Mouse (Mus musculus) cortical plate, adult 2 months (tissue): ENCODE data around the gene Shc2.

Experiments used
- CTCF ChIP-seq: fragments of 200-500 bp; IDR thresholded peaks from 2 replicates; pipeline ENCODE4 v1.5.1; 2011; ENCODE audit warnings: mild to moderate bottlenecking, control low read depth, low read length; ENCODE audit not compliant: insufficient read depth; ENCODE audit errors: extremely low read depth
- POLR2A ChIP-seq: fragments of 200-500 bp; IDR thresholded peaks from 2 replicates; pipeline ENCODE4 v1.6.1; 2011; ENCODE audit warnings: mild to moderate bottlenecking, low read length, control low read depth; ENCODE audit not compliant: insufficient read depth; ENCODE audit errors: extremely low read depth

DNA sequence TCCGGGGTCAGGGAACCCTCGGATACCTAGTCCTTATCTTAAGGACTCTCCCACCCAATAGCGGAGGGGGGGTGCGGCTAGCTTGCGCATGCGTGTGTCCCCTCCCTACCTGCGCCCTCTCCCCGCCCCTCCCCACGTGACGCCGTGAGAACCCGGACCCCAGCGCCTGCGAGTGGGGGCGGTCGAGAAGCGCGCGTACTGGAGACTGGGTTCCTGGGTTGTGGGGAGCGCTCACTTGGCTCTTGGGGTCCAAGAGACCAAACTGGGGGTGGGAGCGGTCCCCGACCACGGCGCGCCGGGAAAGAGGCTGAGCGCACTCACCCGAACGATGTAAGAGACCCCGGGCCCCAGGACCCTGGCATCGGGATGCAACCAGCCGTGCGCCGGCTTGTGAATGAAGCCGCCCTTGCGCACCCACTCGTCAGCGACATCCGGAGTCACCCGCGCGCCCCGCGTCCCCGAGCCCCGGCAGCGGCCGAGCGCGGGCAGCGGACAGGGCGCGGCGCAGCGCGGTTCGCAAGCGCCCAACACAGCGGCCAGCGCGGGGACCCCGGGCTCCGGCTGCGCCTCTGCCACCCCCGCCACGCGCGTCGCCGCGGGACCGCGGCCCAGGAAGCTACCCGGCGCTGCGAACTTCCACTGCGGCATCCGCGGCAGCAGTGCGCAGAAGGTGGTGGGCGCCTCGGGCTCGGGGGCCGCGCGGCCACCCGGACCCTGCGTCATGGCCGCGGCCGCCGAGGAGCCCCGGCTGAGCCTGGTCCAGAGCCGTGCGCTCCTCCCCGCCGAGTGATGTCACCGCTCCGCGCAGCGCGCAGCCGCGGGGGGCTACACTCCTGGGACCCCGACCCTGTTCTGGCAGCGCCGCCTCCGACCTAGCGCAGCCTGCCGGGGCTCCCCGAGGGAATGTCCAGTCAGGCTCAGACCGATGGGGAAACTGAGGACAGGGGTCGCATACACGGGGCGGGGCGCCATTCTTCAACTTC lies at the start of gene Shc2:
- TF ChIP-seq POLR2A (peak; percentile 64), CTCF (no peak)
